Mouse (Mus musculus) gastrocnemius, postnatal 25 days (tissue): Measurements from ENCODE around the gene Tpk1. TPM values are rescaled to one million over a fixed set of nuclear protein-coding genes. Genes with fewer than 3 reads are reported as not detected.

Experiments used
- DNase-seq: peaks from one replicate; pipeline ENCODE4 v3.0.0; 2022
- long read RNA-seq, 2 experiments: library from polyadenylated mRNA; stranded (forward); transcript quantifications; one replicate each; pipeline ENCODE4 v2.0.0; 2021
- total RNA-seq, 2 experiments: library from RNA; stranded (reverse); gene quantifications; 1 replicate in 1 of 2; 2 replicates in 1 of 2; pipeline ENCODE4 v1.2.3; 2021

The Tpk1 gene
- total RNA-seq: 1 to 10 TPM in 1 of 2 experiments, under 1 TPM in 1; 0.84 to 1.1 TPM
- long read RNA-seq, experiment 1, partial matches to known transcripts: 0 of 1 reads
- long read RNA-seq, experiment 1, other reads (novel, unspliced or antisense): 1 of 1 reads
- long read RNA-seq, experiment 2, partial matches to known transcripts: 0 of 1 reads
- long read RNA-seq, experiment 2, other reads (novel, unspliced or antisense): 0 of 1 reads

DNA sequence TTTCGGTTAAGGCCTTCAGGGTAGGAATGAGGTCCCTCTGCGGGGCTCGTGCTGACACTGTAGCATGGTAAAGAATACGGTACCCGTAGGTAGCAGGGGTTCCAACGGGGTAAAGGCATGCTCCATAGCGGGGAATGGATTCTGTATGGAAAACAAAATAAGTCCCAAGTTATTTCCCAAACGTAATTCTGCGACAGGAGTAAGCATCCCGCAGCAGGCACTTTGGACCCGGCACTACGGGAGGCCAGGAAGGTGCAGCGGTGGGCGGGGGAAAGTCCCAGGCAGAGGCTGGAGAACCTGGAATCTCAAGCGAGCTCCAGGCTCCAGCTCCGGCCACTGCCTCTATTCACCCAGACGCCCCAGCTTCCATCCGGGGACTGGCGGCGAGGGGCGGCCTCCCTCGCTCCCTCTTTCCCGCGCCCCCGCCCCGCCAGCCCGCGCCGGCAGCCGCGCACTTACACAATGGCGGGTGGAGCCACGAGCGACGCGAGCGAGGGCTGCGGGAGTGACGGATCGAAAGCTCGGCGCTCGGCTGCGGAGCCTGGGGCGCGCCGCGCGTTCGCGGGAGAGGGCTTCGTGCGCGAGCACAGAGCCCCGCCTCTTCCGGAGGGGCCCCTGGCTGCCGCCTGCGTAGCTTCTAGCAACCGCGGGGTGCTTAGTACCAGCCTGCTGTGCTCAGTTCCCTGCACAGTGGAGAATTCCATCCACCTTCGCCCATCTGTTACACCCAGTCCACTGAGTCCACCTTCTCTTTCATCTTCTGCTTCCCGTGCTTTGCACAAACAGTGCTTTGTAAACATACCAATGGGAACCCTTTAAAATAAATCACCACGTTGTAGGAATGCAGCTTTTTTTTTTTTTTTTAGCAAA lies at the start of gene Tpk1:
TSS of gene Tpk1 (minus strand) at position 602 of the 870 bp plus-strand sequence.
- DNase-seq: peak; percentile 94

DNA sequence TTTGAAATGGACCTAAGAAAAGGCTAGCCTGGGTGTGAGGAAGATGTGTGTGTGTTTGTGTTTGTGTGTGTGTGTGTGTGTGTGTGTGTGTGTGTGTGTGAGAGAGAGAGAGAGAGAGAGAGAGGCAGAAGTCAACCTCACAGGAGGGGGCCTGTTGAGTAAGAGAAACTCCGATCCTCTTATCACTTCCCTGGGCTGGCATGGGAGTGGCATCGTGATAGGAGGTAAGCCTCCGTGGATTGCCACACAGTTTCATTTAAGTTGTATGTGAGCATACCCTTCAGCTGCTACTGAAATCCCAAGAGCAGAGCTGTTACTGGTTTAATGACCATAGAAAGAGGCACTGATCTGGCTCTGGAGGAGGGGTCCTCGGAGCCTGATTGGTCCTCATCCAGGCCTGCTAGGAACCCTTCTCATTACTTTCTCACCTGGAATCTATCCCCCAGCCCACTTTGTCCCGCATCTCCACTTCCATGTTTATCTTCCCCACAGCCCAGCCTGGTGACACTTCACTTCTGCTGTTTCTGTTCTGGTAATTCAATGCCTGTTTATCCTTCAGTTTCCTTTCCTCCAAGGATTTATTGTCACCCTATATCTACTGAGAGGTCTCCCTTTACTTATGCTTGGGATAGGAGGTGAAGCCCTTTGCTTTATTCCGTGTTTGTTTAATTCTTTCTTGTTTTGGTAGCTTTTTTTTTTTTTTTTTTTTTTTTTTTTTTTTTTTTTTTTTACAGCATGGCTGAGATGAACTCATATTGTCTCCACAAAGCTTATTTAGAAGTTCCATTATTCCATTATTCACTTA lies 36.9 kb upstream of the Tpk1 start:
- no peak for DNase-seq

DNA sequence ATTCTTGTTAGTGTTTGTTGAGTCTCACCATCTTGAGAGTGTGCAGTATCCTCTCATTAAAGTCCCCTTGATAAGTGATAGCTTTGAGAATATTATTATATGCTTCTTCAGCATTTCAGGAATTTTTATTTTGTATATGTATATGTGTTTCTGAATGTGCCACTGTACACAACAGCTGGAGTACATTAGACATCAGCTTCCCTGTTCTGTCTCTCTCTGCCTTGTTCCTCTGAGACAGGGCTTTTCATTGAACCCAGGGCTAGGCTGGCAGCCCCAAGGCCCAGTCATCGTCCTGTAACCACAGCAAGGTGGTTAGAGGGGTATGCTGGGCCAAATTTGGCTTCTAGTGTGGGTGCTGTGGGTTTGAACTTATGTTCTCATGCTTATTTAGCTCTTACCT lies 25.8 kb upstream of the Tpk1 start:
- DNase-seq: no peak

DNA sequence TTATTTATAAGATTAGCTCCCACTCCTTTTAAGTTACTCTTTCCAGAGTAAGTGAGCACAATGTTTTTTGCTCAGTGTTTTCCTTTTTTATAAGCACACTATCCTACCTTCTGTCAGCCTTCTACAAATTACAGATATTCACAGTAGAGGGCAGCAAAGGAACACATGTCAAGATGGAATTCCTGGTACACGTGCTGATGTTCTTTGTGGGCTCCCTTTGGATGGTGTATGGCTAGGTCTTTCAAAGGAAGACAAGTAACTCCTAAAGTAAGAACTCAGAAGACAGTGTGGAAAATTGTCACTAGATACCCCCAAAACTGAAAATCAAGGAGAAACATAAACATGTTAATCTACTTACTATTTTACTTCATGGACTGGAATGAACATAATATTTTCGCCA lies 19.9 kb upstream of the Tpk1 start:
- no peak for DNase-seq

DNA sequence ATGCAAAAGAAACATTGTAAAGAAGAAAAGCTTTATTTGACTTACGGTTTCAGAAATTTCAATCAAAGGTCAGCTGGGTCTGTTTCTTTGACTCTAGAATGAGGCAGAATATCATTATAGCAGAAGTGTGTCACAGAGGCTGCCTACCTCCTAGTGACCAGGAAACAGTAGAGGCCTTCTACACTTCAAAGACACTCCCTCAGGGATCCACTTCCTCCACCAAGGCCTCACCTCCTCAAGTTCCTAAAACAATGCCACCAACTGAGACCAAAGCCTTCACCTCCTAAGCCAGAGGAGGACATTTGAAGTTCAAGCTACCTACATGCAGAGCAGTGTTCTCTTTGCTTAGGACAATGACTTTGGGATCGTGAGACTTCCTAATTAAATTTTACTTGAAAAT lies 16.5 kb upstream of the Tpk1 start:
- DNase-seq: no peak

DNA sequence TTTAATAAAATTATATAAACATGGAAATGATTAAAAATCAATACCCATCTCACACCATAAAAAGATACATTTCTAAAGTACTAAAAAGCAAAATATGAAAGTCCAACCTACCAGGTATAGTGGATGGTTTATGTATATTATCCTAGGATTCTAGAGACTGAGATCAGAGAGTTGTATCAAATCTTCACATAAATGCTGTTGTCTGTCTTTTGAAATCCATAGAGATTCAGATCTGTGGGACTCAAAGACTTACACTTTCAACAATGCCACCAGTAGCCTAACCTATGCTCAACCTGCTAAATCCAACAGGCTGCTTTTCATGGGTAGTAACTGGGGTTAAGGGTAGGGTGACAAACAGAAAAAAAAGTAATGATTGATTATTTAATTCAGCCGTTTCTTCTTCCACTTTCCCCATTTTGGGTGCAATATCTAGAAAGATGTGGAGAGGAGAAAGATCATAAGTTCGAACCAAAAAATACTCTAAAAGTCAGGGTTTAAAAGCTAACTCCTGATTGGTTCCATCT lies 12.7 kb upstream of the Tpk1 start:
- no peak for DNase-seq

DNA sequence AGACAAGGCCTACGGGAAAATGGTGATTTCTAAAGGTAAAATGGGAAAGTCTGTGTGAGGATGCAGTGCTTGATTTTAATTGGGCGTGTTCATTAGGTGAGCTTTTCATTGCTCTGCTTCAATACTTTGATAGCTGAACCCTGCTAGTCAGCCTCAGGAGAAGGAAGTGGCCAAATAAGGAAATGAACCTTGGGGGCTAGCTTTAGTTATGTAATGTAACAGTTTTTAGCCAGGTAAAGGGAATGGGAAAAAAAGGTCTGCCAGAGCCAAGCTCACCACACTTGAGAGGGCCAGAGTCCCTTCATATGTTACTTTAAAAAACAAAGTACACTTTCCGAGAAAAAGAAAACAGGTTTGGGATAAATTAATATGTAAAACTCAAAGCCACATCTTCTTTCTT lies 11.5 kb upstream of the Tpk1 start:
- no peak for DNase-seq

DNA sequence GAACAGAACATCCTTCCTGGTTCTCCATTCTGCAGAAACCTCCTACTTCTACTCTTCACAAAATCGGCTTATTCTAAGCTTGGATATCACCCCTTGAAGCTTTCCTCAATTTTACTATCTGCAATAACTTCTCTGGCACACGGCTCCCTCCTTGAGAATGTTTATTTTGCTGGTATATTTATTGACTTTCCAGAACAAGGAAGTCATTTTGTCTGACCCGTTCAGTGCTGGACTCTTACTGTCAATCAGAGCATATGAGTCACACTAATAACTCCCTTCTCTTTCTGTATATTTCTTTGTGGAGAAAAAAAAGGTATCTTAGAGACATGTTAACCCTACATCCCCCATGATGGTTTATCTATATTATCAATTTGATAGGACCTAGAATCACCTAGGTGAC lies 10.1 kb upstream of the Tpk1 start:
- DNase-seq: no peak

DNA sequence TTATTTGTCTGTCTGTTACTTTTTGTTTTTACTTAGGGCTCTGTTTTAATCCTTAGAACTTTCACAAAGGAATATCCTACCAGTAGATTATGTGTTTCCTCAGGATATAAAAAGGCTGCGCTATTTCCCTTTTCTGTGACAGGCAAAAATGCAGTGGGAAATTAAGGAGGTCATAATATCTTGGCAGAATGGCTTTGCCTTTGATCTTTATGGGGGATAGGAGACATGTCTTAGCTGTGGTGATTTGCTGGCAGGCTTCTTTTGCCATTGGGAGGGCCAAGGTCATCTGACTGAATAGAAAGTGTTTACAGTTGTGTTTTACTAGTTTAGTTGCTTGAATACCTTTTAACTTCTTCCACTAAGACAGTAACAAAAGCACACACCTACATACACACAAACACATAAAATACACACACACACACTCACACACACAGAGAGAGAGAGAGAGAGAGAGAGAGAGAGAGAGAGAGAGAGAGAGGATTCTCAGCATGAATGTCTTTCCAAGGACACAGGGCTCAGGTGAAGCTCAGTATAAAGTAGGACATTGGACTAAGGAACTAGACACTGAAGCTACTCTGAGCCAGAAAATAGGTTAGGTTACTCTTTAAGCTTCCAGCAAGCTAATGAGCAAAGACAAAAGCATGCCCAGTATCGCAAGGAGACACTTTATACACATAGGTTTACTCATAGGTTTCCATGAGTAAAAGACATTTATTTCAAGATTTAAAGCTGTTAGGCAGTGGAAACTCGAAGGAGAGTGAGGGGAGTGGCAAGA lies 9.1 kb upstream of the Tpk1 start:
- no peak for DNase-seq

DNA sequence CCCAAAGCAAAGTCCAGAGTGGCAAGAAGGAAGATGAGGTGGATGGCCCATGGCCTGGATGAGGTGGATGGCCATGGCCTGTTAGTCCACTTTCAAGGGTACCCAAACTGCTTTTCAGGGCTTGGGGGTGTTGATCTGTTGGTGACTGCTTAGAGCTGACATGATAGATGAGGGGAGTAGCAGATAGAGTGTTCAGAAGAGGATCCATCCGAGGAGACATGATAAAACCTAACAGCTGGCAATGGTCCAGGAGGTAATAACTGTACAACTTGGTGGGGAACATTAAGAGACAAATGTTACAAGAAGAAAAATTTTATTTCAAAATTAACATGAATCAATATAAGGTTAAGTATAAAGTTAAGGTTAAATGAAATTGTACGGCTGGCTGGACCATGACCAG lies 4.9 kb upstream of the Tpk1 start:
- DNase-seq: no peak

DNA sequence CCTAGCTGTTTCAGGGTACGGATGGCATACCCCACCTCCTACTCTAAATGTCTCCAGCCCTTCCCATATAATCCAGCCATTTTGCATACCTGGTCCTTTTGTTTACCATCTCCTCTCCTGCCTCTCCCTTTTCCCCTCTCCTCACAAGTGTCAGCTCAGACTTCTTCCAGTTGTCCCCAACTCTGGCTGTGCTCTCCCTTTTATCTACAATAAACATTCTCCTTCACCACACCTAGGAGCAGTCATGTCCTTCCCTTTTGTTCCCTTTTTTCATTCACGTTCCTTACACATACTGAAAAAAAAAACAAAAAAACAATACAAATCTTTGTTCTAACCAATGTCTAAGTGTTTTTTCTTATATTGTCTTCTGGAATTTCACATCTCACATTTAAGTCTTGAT lies 1.6 kb upstream of the Tpk1 start:
- DNase-seq: no peak

DNA sequence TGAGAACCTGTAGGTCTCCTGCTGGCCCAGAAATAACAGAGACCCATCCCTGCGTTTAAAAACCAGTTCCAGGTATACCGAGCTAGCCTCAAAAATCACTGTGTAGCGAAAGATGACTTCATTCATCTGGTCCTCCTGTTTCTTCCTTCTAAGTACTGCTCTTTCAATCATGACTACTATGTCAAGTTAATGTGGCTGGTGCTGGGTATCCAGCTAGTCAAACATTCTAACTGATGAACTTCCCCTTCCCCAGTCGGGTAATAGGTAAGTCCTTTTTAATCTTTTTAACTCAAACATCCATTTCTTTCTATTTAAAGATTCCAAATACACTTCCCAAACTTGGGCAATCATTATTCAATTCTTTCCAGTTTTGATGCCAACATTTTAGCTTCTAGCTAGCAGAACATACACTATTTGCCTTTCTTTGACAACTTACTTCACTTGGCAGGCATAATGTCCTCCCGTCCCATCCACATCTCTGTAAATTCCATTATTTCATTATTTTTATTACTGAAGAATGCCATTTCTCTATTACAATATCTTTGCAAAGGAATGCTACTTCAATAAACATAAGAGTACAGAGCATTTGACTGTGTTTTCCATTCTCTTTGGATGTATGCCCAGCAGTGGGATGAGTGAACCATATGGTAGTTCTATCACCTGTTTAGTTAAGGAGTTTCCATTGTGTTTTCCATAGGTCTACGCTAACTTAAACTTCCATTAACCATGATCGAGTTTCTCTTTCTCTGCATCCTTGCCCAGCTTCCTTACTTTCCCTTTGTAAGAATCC lies 728 bp upstream of the Tpk1 start:
- DNase-seq: no peak

DNA sequence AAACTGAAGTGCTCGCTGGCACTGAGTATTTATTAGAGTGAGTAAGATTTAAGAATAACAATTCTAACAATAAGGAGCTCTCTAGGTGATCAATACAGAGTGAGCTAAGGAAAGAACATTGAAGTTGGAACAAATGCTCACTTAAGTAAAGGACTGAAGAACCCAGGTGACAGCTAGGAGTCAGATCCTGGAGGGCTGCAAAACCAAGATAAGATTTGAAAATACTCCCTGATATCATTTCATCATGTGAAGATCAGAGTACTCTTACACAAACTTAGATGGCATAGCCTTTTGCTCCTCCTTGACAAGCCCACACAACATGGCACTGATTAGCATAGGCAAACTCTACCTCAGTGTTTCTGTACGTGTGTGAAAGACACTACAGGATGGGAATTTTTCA lies 4.3 kb downstream of the Tpk1 start:
- DNase-seq: no peak

DNA sequence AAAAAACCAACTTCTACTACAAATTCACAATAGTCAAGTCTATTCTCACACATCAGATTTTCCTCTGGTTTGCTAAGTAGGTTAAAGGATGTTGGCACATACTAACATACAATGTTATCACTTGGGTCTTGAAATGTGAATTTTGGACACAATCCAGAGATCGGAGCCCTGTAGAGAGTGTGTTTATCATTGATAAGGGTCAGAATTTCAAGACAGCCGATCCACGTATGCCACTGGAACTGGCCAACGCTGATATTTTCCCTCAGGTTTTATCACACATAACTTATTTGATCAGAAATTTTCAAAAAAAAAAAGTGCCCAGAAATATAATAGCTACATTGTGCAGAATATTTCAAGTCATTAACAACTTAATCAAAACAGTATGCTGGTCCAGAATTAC lies 7.8 kb downstream of the Tpk1 start:
- DNase-seq: no peak

DNA sequence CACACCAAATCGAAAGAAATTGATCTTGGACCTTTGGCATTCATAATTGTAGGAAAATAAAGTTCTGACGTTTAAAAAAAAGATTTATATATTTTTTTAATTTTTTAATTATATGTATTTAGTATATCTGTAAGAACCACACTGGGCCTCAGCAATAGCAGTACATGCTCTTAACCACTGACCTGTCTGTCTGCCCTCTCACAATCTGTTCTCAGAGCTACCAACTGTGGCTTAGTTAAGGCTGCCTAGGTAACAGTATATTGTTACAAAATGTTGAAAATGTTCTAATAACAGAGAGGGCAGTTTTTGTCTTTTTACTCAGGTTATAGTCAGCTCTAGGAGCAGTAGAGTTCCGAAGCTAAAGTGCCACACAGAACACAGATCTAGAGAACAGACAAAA lies 8.2 kb downstream of the Tpk1 start:
- no peak for DNase-seq

DNA sequence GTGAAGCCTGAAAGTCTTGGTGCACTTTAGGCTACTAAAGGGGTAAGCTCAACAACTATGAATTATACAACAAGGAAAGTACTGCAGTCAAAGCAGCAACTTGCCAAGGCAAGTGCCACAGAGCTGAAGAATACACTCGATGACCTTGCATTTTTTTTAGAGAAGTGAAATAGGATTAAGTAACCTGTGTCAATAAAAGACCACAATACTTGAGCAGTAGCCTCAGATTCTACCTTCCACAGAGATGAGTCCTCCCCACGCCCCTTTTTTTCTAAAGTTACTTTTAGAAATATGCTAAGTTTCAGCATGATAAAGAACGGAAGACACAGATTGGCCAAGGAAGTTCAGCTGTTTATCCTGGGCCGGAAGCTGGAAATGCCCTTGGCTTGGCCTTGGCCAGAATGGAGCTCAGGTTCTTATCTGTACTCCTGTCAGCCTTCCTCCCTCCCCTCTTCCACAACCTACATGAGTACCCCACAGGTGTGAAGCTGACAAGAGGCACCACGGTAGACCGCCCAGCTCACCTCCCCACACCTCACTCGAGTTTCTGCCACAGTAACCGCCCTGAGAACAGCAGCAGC lies 11.1 kb downstream of the Tpk1 start:
- DNase-seq: no peak

DNA sequence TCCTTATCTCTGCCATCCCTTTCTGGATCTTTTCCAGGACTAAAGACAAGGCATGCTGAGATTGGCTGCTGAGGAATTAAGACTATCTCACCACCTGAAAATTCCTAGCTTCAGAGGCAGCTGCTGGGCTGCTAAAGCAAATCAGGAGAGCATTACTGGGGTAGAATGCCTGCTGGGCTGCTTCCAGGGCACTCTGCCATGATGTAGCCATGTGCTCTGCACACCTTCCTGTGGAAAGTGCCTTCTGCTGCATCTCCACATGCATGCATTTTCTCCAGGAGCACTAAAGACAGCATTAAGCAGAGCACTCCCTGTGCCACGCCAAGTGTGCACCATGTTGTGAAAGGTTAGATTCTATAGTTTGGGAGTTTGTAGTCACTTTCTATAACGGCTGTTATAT lies 16.6 kb downstream of the Tpk1 start:
- no peak for DNase-seq

DNA sequence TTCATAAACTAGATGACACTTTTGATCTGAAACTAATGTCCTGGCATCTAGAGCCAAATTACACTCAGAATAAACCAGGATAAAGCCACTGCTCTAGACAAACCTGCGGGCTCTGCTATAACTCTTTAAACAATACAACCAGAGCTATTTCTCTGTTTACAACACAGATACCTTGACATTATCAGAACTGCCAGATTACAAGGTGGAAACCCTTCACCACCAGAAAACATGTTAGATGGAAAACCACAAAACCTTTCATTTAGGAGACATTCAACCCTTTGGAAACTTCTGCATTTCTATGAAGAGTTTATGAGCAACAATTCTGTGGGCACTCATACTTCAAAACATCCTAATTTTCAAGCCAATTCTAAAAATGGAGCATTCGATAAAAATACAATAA lies 20.4 kb downstream of the Tpk1 start:
- no peak for DNase-seq

DNA sequence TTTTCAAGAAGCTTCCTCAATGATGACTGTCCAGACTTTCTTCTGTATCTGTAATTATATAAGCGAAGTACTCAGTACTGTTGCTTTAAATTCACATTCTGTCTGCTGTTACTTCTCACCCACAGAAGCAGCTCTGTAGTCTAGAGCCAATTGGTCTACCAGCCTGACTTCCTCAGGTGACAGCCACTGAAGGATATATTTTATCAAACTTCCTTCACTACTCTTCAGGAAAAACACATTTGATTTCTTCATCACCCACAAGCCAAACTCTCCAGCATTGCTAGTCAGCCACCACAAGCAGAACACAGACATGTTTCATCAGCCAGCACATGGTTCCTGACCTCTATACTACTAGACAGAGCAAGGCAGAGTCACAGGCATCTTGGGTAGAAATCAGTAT lies 21.0 kb downstream of the Tpk1 start:
- DNase-seq: no peak

DNA sequence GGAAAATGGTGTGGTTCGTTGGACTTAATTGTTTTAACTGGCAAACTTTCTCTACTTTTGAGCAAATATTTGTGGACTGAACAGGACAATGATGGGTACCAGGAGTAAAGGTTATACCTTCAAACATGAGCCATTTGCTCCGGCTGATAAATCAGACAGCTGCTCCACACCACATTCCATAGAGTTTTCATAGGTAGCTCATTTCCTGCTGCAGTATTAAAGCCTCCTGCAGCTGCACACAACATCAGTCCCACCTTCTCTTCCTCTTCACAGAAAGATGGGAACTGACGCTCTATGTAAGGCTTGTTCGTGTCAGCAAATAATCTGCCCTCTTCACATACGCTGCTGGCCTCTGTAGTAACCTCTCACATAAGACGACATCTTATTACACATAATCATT lies 22.4 kb downstream of the Tpk1 start:
- DNase-seq: no peak

DNA sequence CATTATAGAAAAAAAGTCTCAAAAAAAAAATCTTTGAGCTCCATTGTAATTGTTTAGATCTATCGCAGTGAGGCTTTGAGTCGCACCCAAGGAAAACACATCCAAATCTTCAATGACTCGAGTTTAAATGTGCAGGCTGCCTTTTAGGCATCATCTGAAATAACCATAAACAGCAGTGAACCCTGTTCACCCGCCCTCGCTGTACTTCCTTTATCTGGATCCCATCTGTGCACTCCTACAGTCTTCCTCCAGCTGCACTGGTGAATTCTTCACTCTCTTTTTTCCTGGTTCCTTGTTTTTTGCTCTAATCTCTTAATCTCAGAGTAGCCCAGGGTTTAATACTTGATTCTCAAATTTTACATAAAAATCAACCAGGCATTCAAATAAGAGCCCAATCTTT lies 23.7 kb downstream of the Tpk1 start:
- no peak for DNase-seq
